Mouse (Mus musculus) liver, embryonic 14.5 days (tissue): ENCODE measurements around the gene Gpatch8. TPM values are rescaled to one million over a fixed set of nuclear protein-coding genes. Genes with fewer than 3 reads are reported as not detected.

Experiments
- ATAC-seq: fragments of 200-750 bp; cut with Nextera tagmentation; 2 replicates; pipeline ENCODE4 v1.8.0; 2017; ENCODE audit warnings: moderate number of reproducible peaks, mild to moderate bottlenecking, moderate library complexity; ENCODE audit not compliant: insufficient read depth
- DNase-seq, 3 experiments: peaks; one replicate each; pipeline ENCODE4 v3.0.0-alpha.2; 2012 to 2013; ENCODE audit warnings: low read depth in 3 of 3, low spot score in 3 of 3
- H3K27ac ChIP-seq: fragments of 300-500 bp; sonication (generic); 2 replicates; pipeline ENCODE4 v1.5.1; 2014; ENCODE audit warnings: moderate library complexity, mild to moderate bottlenecking, control low read depth, inconsistent platforms
- H3K27me3 ChIP-seq: fragments of 300-500 bp; sonication (generic); 2 replicates; pipeline ENCODE4 v1.6.1; 2014; ENCODE audit warnings: mild to moderate bottlenecking, low read length, moderate library complexity; ENCODE audit not compliant: control insufficient read depth, insufficient read depth
- H3K36me3 ChIP-seq: fragments of 300-500 bp; sonication (generic); replicated peaks from 2 replicates; pipeline ENCODE4 v1.6.1; 2014; ENCODE audit warnings: low read depth; ENCODE audit not compliant: control insufficient read depth, insufficient read depth
- H3K4me1 ChIP-seq, 2 experiments: fragments of 200-500 bp in 1 of 2; fragments of 300-500 bp in 1 of 2; sonication (generic) in 1 of 2; replicated peaks; 2 replicates each; pipeline ENCODE4 v1.6.1; 2012 to 2014; ENCODE audit warnings: antibody characterized with exemption in 1 of 2, inconsistent platforms in 1 of 2, low read length in 1 of 2; ENCODE audit not compliant: control insufficient read depth in 2 of 2, insufficient read depth in 2 of 2
- H3K4me2 ChIP-seq: fragments of 300-500 bp; sonication (generic); 2 replicates; pipeline ENCODE4 v1.6.1; 2014; ENCODE audit warnings: low read depth, mild to moderate bottlenecking, control low read depth, moderate library complexity
- H3K4me3 ChIP-seq, 2 experiments: fragments of 200-500 bp in 1 of 2; fragments of 300-500 bp in 1 of 2; sonication (generic) in 1 of 2; 2 replicates each; pipeline ENCODE4 v1.5.1; 2012 to 2014; ENCODE audit warnings: low read depth in 2 of 2, low read length in 2 of 2, mild to moderate bottlenecking in 2 of 2, control low read depth in 1 of 2, inconsistent platforms in 1 of 2, moderate library complexity in 1 of 2; ENCODE audit not compliant: insufficient read depth in 1 of 2
- H3K9ac ChIP-seq: fragments of 300-500 bp; sonication (generic); replicated peaks from 2 replicates; pipeline ENCODE4 v1.6.1; 2014; ENCODE audit warnings: mild to moderate bottlenecking, control low read depth, moderate library complexity
- H3K9me3 ChIP-seq: fragments of 300-500 bp; sonication (generic); 2 replicates; pipeline ENCODE4 v1.6.1; 2016; ENCODE audit warnings: low read length, mixed read lengths; ENCODE audit not compliant: control insufficient read depth
- CTCF ChIP-seq: IDR thresholded peaks from 2 replicates; pipeline ENCODE4 v1.5.1; 2016; ENCODE audit warnings: antibody characterized with exemption, low read depth, control low read depth
- EP300 ChIP-seq: IDR thresholded peaks from 2 replicates; pipeline ENCODE4 v1.6.1; 2016; ENCODE audit warnings: antibody characterized with exemption, low read depth
- WGBS: fragments of 180-500 bp; shearing (Covaris S2); extraction: QIAGEN DNeasy Blood & Tissue Kit; methylation state at CpG from one replicate; pipeline ENCODE4 v1.1.7; 2014; ENCODE audit not compliant: insufficient replicate concordance; 5-methylcytosine and 5-hydroxymethylcytosine counted together
- polyA plus RNA-seq, 2 experiments: library from polyadenylated mRNA; depleted of rRNA in 1 of 2; stranded (reverse) in 1 of 2; unstranded in 1 of 2; fragments of >200 nt; fragmentation: Nextera tagmentation in 1 of 2; extraction: Ambion mirVana in 1 of 2; gene quantifications; 2 replicates each; pipeline versions ENCODE4 v1.2.1 to v1.2.3; 2012 to 2014

Gene Gpatch8
- polyA plus RNA-seq, 2 experiments = 7.5 to 14.1 TPM

DNA sequence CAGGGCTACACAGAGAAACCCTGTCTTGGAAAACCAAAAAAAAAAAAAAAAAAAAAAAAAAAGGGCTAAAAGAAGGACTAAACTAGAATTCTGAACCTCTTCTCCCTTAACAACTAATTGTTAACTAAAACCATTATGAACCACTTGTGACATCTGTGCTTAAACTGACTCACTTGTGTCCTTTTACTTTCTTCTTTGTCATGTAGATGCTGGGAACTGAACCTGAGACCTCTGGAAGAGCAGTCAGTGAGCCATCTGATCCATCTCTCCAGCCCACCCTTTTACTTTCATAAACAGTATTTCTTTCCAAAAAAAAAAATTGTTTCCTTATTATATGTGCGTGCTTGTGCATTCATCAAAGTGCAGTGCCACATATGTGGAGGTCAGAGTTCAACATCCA lies 16.5 kb downstream of the Gpatch8 start:
- WGBS = 82% methylated on average over 1 of the region's 1 CpGs

DNA sequence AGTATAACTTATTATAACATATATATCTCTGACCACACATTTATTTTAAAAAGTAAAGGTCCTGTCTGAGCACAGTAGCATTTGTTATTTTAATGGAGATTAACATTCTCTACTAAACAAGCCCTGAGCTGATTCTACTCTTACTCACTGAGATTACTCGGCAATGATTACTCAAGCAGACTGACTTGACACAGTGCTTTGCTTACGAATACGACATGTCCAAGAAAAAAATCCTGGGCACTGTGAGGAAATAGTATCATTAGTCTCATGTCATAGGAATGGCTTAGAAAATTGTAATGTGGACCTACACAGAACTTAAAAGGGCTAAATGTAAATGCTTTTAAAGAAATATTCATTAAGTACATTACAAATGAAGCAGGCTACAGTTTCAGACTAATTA lies 20.0 kb downstream of the Gpatch8 start:
- ATAC-seq (no peak), DNase-seq (no peak)
- TF ChIP-seq EP300 (no peak), CTCF (no peak)
- H3K4me2 ChIP-seq = no peak overlapping the region
- H3K27ac ChIP-seq = no peak overlapping the region
- H3K9me3 ChIP-seq = no peaks in the 10 kb centered on the region
- H3K9ac ChIP-seq = no peak overlapping the region
- 84% methylated on average over 3 of the region's 3 CpGs for WGBS
- H3K36me3 ChIP-seq = peaks cover 7% of the 10 kb centered on the region
- no peaks in the 10 kb centered on the region for H3K4me1 ChIP-seq
- H3K4me3 ChIP-seq = no peak overlapping the region
- H3K27me3 ChIP-seq = no peaks in the 10 kb centered on the region

More for the DNA sequence above, 16.5 kb downstream of the Gpatch8 start:
- peaks cover 7% of the 10 kb centered on the region for H3K36me3 ChIP-seq
- H3K4me3 ChIP-seq = no peak overlapping the region
- TF ChIP-seq EP300 (no peak), CTCF (no peak)
- ATAC-seq (no peak), DNase-seq (no peak)
- H3K4me1 ChIP-seq = peaks cover 0 to 4% of the 10 kb centered on the region in 2 experiments; a peak in 2 of 4 replicates
- H3K27ac ChIP-seq = no peak overlapping the region
- H3K4me2 ChIP-seq = no peak overlapping the region
- H3K9ac ChIP-seq = no peak overlapping the region
- H3K9me3 ChIP-seq = no peaks in the 10 kb centered on the region
- H3K27me3 ChIP-seq = no peaks in the 10 kb centered on the region

DNA sequence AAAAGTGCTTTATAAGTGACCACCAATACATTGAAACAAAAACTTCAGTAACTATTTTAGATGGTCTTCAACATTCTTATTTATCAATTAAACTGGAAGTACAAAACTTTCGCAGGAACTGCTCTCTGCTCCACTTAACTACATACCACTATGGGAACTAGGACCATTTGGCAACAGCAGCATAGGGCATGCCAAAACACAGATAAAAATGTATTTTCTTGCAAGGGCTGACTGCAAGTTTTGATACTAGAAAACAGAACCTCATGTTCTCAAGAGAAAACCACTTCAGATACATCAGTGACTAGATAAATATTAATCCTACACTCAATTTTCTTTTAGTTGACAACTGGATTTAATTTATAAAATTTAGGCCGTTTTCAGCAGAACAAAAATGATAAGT lies 22.1 kb downstream of the Gpatch8 start:
- 68% methylated on average over 2 of the region's 2 CpGs for WGBS
- H3K9me3 ChIP-seq = no peaks in the 10 kb centered on the region
- TF ChIP-seq CTCF (no peak), EP300 (no peak)
- no peaks in the 10 kb centered on the region for H3K4me1 ChIP-seq
- no peak overlapping the region for H3K4me2 ChIP-seq
- H3K36me3 ChIP-seq = peaks cover 6% of the 10 kb centered on the region
- no peak overlapping the region for H3K27ac ChIP-seq
- no peak for DNase-seq
- no peak overlapping the region for H3K9ac ChIP-seq
- no peak for ATAC-seq
- H3K4me3 ChIP-seq = no peak overlapping the region
- no peaks in the 10 kb centered on the region for H3K27me3 ChIP-seq

GRCm38 (mm10) chr11:102531425-102531824 lies 24.8 kb downstream of the Gpatch8 start:
- WGBS = 72% methylated on average over 5 of the region's 5 CpGs
- H3K4me3 ChIP-seq = no peak overlapping the region
- ATAC-seq = no peak
- H3K9me3 ChIP-seq = no peaks in the 10 kb centered on the region
- no peak overlapping the region for H3K4me2 ChIP-seq
- H3K27ac ChIP-seq = no peak overlapping the region
- no peaks in the 10 kb centered on the region for H3K4me1 ChIP-seq
- H3K27me3 ChIP-seq = no peaks in the 10 kb centered on the region
- DNase-seq = no peak
- no peaks in the 10 kb centered on the region; the same call in none of the 2 replicates for H3K36me3 ChIP-seq
- TF ChIP-seq CTCF (no peak), EP300 (no peak)
- no peak overlapping the region for H3K9ac ChIP-seq

DNA sequence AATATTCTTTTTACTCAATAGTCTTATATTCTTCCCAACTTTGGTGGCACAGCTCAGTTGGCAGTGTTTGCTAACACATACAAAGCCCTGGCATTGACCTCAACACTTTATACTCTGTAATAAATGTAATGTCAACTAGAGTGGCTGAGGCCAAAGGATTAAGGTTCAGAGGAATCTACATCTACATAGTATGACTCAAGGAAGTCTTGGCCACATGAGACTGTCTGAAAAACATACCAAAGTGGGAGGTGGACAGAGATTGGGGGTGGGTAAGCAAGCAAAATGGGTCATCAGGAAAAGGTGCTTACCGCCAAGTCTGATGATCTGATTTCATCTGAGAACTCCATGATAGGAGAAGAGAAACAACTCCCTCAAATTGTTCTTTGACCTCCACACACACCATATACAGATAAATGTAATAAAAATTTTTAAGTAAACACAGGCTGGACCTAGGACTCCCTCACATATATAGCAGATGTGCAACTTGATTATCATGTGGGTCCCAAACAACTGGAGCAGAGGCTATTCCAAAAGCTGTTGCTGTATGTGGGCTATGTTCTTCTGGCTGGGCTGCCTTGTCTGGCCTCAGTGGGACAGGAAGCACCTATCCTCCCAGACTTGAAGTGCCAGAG lies 41.3 kb downstream of the Gpatch8 start:
- H3K4me2 ChIP-seq = no peak overlapping the region
- ATAC-seq (no peak), DNase-seq (no peak)
- no peak overlapping the region for H3K27ac ChIP-seq
- no peaks in the 10 kb centered on the region for H3K27me3 ChIP-seq
- no peak overlapping the region for H3K4me3 ChIP-seq
- H3K9ac ChIP-seq = no peak overlapping the region
- H3K9me3 ChIP-seq = no peaks in the 10 kb centered on the region
- no peaks in the 10 kb centered on the region for H3K4me1 ChIP-seq
- no peaks in the 10 kb centered on the region; the same call in none of the 2 replicates for H3K36me3 ChIP-seq
- TF ChIP-seq EP300 (no peak), CTCF (no peak)
- WGBS = 76% methylated on average over 1 of the region's 1 CpGs
